Mouse (Mus musculus): ENCODE measurements around the gene Scnn1b. TPM values are rescaled to one million over a fixed set of nuclear protein-coding genes. Genes with fewer than 3 reads are reported as not detected.

Gene Scnn1b
- total and polyA plus RNA-seq, 3 experiments = not detected

DNA sequence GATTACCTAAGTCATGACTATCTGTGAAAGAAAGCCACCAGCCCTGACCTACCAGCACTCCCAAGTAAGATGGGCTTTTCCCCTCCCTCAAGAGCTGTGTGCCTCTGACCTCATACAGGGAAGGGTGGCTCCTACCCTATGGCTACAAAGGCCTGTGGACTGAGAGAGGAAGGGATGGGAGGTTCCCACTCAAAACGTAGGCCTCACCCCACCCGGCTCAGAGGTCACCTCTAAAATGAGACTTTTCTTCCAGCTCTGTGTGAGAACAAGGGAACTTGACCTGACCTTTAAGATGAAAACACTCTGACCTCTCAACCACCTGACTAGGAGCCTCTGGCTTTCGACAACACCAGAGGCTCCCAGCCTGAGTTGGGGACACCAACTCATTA lies 97.7 kb downstream of the Scnn1b start:
- H3K4me1 ChIP-seq (ENCODE audit: control insufficient read depth in 1 of 2, insufficient read depth in 2 of 2, low read length in 2 of 2) = peaks cover 0 to 9% of the 10 kb centered on the region in 2 experiments; a peak in 2 of 4 replicates
- no peak for DNase-seq (ENCODE audit: low read depth, low spot score)
- H3K9ac ChIP-seq (ENCODE audit: control insufficient read depth, low read depth, low read length, poor library complexity, severe bottlenecking) = no peak overlapping the region
- no peaks in the 10 kb centered on the region for H3K9me3 ChIP-seq (replicated peaks; ENCODE audit: insufficient read depth, low read length)
- no peaks in the 10 kb centered on the region for H3K79me2 ChIP-seq (ENCODE audit: control insufficient read depth, insufficient read depth, low read length, poor library complexity)
- H3K27ac ChIP-seq (ENCODE audit: control insufficient read depth, low read depth, low read length) = no peak overlapping the region
- TF ChIP-seq POLR2AphosphoS2 (IDR thresholded peaks at IDR 0.05; ENCODE audit: low read length) = no peak
- TF ChIP-seq ZC3H11A (IDR thresholded peaks at IDR 0.05; ENCODE audit: low read depth, low read length) = no peak
- TF ChIP-seq KAT2A (conservative IDR thresholded peaks at IDR 0.05; ENCODE audit: low read depth, low read length) = no peak
- TF ChIP-seq BHLHE40 (IDR thresholded peaks at IDR 0.05; ENCODE audit: borderline replicate concordance, low read depth, low read length) = no peak
- no peak for TF ChIP-seq MYB (IDR thresholded peaks at IDR 0.05; ENCODE audit: low read depth, low read length)
- TF ChIP-seq HCFC1 (IDR thresholded peaks at IDR 0.05; ENCODE audit: low read depth, low read length) = no peak
- TF ChIP-seq POLR2AphosphoS5 (IDR thresholded peaks at IDR 0.05; ENCODE audit: borderline replicate concordance, low read depth, low read length) = no peak
- no peak for TF ChIP-seq EP300 (IDR thresholded peaks at IDR 0.05; ENCODE audit: low read depth in 1 of 2, low read length in 2 of 2)
- no peak overlapping the region for H3K4me3 ChIP-seq (ENCODE audit: control insufficient read depth in 1 of 2, insufficient read depth in 1 of 2, low read depth in 2 of 2, low read length in 2 of 2)
- H3K27me3 ChIP-seq (ENCODE audit: control insufficient read depth in 1 of 2, insufficient read depth in 2 of 2, low read length in 2 of 2) = no peaks in the 10 kb centered on the region
- H3K36me3 ChIP-seq (ENCODE audit: control insufficient read depth in 1 of 2, insufficient read depth in 2 of 2, low read length in 2 of 2) = peaks cover 0 to 2% of the 10 kb centered on the region in 2 experiments

DNA sequence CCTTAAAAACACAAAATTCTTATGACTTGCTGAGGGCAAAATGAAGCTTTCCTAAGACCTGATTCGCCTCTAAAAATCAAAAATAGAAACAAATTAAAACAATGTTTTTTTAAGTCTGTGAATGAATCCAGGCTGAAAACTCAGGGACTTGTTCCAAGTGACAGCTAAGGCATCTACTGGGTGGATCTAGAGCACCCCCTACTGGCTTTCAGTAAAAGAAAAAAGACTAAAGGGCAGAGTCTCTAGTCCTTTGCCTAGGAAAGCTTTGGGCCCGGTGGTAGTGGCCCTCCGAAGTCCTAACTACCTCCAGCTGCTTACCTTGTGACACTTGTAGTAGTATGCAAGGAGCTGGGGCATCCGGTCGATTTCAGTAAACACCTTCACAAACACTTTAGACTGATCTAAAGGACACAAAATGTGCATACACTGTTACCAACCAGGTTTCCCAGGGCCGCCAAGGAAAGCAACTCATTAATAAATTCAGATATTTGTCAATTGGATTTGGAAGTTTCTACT lies 99.1 kb downstream of the Scnn1b start:
- peak; percentile 61 for DNase-seq (ENCODE audit: low read depth, low spot score)
- Histone ChIP-seq H3K36me3 (ENCODE audit: control insufficient read depth in 1 of 2, insufficient read depth in 2 of 2, low read length in 2 of 2) (peaks cover 0 to 13% of the 10 kb centered on the region in 2 experiments), H3K4me3 (ENCODE audit: control insufficient read depth in 1 of 2, insufficient read depth in 1 of 2, low read depth in 2 of 2, low read length in 2 of 2) (no peak overlapping the region), H3K4me1 (ENCODE audit: control insufficient read depth in 1 of 2, insufficient read depth in 2 of 2, low read length in 2 of 2) (peaks cover 7 to 18% of the 10 kb centered on the region in 2 experiments), H3K79me2 (ENCODE audit: control insufficient read depth, insufficient read depth, low read length, poor library complexity) (no peaks in the 10 kb centered on the region), H3K9ac (ENCODE audit: control insufficient read depth, low read depth, low read length, poor library complexity, severe bottlenecking) (no peak overlapping the region), H3K9me3 (replicated peaks; ENCODE audit: insufficient read depth, low read length) (no peaks in the 10 kb centered on the region), H3K27ac (ENCODE audit: control insufficient read depth, low read depth, low read length) (no peak overlapping the region), H3K27me3 (ENCODE audit: control insufficient read depth in 1 of 2, insufficient read depth in 2 of 2, low read length in 2 of 2) (no peaks in the 10 kb centered on the region)
- TF ChIP-seq POLR2AphosphoS5 (IDR thresholded peaks at IDR 0.05; ENCODE audit: borderline replicate concordance, low read depth, low read length) (no peak), NRF1 (IDR thresholded peaks at IDR 0.05; ENCODE audit: insufficient read depth, low read depth, low read length, poor library complexity, severe bottlenecking) (no peak), GABPA (IDR thresholded peaks at IDR 0.05; ENCODE audit: low read depth, low read length) (no peak), ELF1 (IDR thresholded peaks at IDR 0.05; ENCODE audit: low read depth, low read length) (no peak), SMC3 (IDR thresholded peaks at IDR 0.05; ENCODE audit: low read depth, low read length) (peak; percentile 51), CHD2 (IDR thresholded peaks at IDR 0.05; ENCODE audit: low read length) (no peak), TCF12 (IDR thresholded peaks at IDR 0.05; ENCODE audit: low read depth, low read length) (no peak), CTCF (IDR thresholded peaks at IDR 0.05 in 2 of 3, conservative IDR thresholded peaks at IDR 0.05 in 1 of 3; ENCODE audit: control insufficient read depth in 1 of 3, insufficient read depth in 1 of 3, low read depth in 2 of 3, low read length in 3 of 3, poor library complexity in 1 of 3, severe bottlenecking in 1 of 3) (peak; percentile 13 to 71 (median 69); a peak in 4 of 6 replicates), MYB (IDR thresholded peaks at IDR 0.05; ENCODE audit: low read depth, low read length) (no peak), MAZ (IDR thresholded peaks at IDR 0.05; ENCODE audit: low read depth, low read length) (no peak), RAD21 (IDR thresholded peaks at IDR 0.05; ENCODE audit: low read depth, low read length) (peak; percentile 70), ZNF384 (IDR thresholded peaks at IDR 0.05; ENCODE audit: low read depth, low read length) (no peak), ZC3H11A (IDR thresholded peaks at IDR 0.05; ENCODE audit: low read depth, low read length) (peak; percentile 43; the same call in 1 of the 2 replicates), POLR2AphosphoS2 (IDR thresholded peaks at IDR 0.05; ENCODE audit: low read length) (no peak), E2F4 (IDR thresholded peaks at IDR 0.05; ENCODE audit: borderline replicate concordance, low read depth, low read length) (no peak), TAL1 (IDR thresholded peaks at IDR 0.05; ENCODE audit: low read length) (no peak), USF1 (IDR thresholded peaks at IDR 0.05; ENCODE audit: low read depth, low read length) (no peak), UBTF (IDR thresholded peaks at IDR 0.05; ENCODE audit: borderline replicate concordance, insufficient read depth, low read depth, low read length) (no peak), ETS1 (IDR thresholded peaks at IDR 0.05; ENCODE audit: low read depth, low read length) (no peak), RCOR1 (IDR thresholded peaks at IDR 0.05; ENCODE audit: low read depth, low read length) (no peak), NELFE (IDR thresholded peaks at IDR 0.05; ENCODE audit: low read depth, low read length) (no peak), MXI1 (IDR thresholded peaks at IDR 0.05; ENCODE audit: low read depth, low read length) (no peak), MAFK (IDR thresholded peaks at IDR 0.05; ENCODE audit: borderline replicate concordance, low read depth, low read length) (no peak)
